Mouse (Mus musculus) erythroid progenitor cell, adult 5-6 weeks (primary cell): ENCODE measurements around the gene Lin28b. TPM values are rescaled to one million over a fixed set of nuclear protein-coding genes. Genes with fewer than 3 reads are reported as not detected.
"Not testable (repeated sequence)": the region's sequence is repeated elsewhere in the genome, so short reads cannot be mapped to it uniquely, and the experiment has no call there.

Source experiments
- ATAC-seq: replicated peaks from 2 replicates; pipeline ENCODE4 v1.8.0; 2016; ENCODE audit warnings: moderate number of reproducible peaks, mild to moderate bottlenecking, moderate TSS enrichment, inconsistent platforms; ENCODE audit not compliant: poor library complexity, low FRiP score, severe bottlenecking
- total RNA-seq, 2 experiments: library from RNA; stranded (forward) in 1 of 2; stranded (reverse) in 1 of 2; fragments of 150-400 nt in 1 of 2; fragments of 186-747, 209-891 nt in 1 of 2; gene quantifications; 2 replicates each; pipeline versions ENCODE4 v1.2.3 to v1.2.4; 2015 to 2017; ENCODE audit warnings: low replicate concordance in 2 of 2

Gene Lin28b
- total RNA-seq, 2 experiments from 2014 or later: not detected

GRCm38 (mm10) chr10:45422372-45422771 is 63.8 kb downstream of the Lin28b start:
- ATAC-seq: no peak

DNA sequence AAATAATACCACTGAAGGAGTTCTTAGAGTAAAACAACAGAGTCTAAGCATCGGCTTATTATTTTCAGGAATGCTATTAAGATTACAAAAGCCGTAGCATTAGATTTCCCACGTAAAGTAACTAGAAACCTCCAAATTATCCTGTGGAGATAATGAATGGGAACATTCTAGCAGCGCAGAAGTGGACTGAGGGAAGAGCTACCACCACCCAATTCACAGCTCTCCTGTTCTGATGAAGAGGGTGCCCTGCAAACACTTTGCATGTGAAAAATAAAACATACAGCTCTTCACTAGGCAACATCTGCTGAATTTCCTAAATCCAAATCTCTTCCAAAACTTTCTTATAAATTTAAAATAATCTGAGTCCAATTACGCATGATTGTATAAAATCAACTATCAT is 74.1 kb downstream of the Lin28b start:
- ATAC-seq: no peak

- no peak for ATAC-seq
Observed at GRCm38 (mm10) chr10:45411741-45412140, 74.5 kb downstream of the Lin28b start.

DNA sequence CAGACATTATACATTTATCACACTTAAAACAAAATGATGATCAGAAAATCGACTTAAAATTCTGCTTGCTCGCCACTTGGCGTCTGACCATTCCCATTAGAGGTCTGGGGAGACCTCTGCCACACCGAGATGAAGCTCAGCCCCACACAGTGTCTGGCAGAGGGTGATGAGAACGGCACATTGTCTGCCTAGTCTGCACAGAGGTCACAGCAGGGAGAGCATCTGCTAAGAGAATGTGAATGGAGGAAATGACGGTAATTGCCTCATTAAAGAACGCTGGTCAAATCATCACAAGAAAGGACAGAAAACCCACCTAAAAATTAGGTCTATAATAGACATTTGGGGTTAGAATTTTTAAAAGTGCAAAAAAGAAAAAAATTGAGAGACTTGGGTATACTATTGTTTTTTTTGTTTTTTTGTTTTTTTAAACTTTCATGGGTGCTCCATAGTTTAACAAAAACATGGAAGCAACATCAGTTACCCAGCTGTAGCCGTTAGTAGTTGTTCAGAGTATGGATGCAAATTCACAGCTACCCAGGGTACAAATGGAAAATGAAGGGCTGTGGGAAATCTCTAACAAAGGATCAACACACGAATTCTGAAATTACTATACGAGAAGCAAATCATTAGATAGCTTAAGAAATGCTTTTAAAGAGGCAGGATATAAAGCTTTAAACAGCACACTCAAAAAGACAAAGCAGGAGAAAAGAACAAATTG is 75.4 kb downstream of the Lin28b start:
- ATAC-seq: no peak

GRCm38 (mm10) chr10:45399702-45400243 is 86.4 kb downstream of the Lin28b start:
- no peak for ATAC-seq

DNA sequence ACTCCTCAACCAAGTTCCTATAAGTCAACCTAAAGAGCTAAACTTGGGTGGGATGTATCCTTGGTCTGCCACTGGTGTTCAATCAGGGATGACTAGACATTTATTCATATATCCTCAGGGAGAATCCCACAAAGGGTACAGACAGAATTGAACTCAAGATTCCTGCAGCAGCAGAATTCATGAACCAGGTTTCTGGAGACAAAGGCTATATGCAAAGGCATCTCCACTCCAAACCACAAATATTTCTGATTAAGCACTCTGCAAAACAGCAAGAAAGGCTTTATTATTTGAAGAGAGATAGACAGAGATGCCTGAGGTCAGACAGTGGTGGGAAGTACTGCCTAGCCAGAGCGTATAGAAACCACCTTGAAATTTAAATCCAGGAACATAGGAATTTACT is 88.0 kb downstream of the Lin28b start:
- no peak for ATAC-seq

DNA sequence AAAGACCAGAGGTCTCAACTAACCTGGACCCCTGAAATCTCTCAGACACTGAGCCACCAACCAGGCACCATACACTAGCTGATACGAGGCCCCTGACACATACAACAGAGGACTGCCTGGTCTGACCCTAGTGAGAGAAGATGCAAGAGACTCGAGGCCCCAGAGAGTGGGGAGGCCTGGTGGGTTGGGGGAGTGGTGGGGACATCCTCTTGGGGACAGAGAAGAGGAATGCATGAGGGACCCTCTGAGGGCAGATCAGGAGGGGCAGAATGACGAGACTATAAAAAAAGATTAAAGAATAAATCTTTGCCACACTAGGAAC is 103.6 kb downstream of the Lin28b start:
- ATAC-seq: no peak

DNA sequence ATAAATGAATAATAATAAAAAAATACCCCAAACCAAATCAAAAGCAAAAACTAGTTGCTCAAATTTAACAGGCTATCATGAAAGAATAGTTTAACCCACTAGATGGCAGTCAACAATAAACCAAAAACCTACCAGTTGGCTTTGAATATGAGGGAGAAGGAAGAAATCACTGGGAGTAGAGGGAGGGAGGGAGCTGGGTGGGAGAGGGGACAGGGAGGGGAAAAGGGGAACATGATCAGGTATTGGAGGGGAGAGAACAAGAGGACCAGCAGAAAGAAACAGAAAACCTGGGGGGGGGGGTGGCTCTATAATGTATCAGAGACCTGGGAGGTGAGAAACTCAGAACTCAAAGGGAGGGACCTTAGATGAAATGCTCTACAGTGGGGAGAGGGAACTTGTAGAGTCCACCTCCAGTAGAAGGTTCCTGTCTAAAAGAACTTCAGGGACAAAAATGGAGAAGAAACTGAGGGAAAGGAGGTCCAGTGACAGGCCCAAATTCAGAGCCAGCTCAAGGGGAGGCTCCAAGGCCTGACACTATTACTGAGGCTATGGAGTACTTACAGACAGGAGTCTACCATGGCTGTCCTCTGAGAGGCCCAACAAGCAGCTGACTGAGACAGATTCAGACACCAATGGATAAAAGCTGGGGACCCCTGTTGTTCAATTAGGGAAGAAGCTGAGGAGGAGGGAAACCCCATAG is 104.1 kb downstream of the Lin28b start:
- ATAC-seq: no peak

DNA sequence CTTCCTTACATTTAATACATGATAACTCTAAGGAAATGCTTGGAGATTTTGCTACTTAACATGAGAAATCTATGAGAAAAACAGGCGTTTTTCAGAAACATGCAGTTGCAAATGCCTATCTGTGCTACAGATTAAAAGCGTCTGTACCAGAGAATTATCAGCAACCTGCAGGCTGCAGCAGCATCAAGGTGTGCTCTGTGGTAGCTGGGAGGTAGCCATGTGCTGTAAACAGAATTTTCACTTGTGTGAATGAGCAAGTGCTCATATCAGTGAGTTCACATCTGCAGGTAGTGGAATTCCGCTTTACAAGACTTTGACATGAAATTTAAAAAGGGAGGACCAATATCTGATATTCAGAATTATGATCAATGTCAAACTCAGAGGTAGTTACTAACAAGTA is 107.9 kb downstream of the Lin28b start:
- ATAC-seq: no peak

DNA sequence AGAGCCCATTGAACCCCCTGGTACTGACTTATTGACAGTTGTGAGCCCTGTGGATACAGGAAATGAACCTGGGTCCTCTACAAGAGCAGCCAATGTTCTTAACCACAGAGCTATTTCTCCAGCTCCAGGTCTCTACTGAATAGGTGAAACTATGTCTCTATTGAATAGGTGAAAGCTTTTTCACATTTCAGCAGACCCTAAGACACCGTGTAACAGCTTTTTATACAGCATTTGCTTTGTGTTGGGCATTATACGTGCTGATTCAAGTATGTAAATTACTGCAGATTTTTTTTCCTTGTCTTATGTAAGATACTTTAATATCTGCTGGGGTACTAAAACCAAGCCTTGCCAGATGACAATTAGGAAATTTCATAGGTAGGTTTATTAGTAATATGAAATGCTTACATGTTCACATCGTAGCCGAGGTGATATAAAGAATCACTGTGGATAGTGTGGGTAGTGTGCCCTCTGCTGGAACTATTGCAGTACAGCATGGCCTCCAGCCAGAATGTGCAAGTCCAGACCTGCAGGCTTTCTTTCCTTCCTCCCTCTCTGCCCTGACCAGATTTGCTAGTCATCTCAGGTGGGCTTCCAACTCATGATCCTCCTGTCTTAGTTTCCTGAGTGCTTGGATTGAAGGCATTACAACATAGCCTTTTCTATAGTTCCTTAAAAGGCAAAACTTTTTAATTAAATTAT is 113.1 kb downstream of the Lin28b start:
- peak; percentile 52; the same call in 1 of the 2 replicates for ATAC-seq

DNA sequence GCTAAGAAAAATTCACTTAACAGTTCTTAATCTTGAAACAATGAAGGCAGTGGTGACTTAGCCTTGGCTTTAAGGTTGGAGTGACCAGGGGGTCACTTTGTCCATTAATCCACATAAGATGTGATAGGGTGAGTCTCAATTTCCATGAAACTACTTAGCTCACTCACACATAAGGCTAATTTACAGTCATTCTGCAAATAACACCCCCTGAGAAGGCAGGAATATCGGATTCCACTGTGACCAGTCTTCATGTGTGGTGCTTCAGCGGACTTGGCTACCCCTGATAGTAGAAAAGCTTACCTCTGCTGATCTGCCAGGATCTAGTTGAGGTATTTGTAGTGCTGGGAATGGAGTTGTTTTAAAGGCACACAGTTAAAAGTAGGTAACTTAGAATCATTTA is 115.7 kb downstream of the Lin28b start:
- no peak for ATAC-seq

GRCm38 (mm10) chr10:45369639-45370038 is 116.6 kb downstream of the Lin28b start:
- no peak for ATAC-seq

- ATAC-seq: no peak
Observed at GRCm38 (mm10) chr10:45366987-45367705, 119.0 kb downstream of the Lin28b start.

DNA sequence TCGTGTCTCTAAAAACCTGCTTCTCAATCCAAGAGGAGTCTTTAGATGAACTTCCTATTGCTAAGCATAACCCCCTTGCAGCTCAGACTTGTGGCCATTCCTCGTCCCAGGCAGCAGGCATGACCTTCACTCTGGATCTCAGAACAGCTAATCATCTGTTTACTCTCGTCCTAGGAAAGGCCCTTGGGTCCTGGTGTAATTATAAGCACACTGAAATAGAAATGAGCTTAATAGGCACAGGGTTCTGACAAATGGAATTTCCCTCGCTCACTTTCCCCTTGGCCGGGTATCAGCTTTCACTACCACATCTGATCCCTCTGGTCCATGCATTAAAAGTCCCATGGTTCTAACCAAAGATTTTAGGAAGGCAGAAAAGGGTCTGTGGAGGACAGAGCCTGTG is 122.8 kb downstream of the Lin28b start:
- ATAC-seq: no peak

DNA sequence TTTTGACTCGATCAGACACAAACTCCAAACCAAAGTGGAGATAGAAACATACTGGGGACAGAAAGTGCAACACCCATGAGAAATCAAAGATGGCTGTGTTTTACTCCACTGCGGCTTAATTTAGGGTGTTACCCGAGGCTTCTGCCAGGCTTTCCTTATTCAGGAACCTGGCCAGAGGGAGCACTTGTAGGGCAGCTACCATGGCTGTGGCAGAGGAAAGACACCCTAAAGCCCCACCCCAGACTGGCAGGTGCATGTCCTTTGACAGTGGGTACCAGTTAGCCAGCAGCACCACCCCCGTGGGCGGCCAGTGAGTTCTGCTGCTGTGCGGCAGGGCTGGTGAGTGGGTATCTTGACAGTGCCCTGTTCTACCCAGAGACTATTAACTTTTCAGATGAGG is 130.1 kb downstream of the Lin28b start:
- ATAC-seq: no peak

GRCm38 (mm10) chr10:45348143-45348542 is 138.1 kb downstream of the Lin28b start:
- ATAC-seq: not testable (repeated sequence)

DNA sequence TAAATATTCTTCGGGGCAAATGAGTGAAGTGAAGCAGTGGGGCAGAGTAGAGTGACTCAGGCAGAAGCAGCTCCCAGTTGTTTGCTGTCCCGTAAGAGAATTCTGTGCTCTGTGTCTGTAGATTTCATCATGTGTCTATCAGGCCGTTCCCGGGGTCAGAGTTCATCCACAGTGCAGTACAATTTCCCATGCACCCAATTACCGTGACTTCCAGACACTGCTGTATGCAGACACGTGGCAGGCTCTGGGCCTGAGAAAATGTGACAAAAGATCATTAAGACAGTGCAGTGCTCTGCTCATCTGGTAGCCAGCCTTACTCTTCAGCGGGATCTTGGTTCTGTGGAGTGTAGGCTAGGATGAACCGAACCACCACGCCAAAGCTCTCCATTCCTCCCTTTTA is 141.0 kb downstream of the Lin28b start:
- no peak for ATAC-seq

DNA sequence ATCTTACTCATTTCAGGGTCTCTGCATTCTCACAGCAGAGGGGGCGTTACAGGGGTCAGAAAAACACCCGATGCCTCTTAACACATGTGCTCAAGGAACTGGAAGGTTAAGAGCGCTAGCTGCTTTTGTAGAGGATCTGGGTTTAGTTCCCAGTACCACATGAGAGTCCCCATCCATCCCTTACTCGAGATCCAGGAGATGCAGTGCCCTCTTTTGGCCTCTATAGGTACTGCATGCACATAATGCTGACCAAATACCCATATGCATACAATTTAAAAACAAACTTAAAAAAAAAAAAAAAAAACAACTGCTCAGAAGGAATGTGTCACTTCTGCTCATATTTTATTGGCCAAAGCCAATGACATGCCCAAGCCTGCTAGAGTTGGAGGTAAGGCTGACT is 141.8 kb downstream of the Lin28b start:
- ATAC-seq: no peak

GRCm38 (mm10) chr10:45339106-45339505 is 147.1 kb downstream of the Lin28b start:
- no peak for ATAC-seq
